Mouse (Mus musculus): ENCODE data around the gene Dhdds.

Gene Dhdds

DNA sequence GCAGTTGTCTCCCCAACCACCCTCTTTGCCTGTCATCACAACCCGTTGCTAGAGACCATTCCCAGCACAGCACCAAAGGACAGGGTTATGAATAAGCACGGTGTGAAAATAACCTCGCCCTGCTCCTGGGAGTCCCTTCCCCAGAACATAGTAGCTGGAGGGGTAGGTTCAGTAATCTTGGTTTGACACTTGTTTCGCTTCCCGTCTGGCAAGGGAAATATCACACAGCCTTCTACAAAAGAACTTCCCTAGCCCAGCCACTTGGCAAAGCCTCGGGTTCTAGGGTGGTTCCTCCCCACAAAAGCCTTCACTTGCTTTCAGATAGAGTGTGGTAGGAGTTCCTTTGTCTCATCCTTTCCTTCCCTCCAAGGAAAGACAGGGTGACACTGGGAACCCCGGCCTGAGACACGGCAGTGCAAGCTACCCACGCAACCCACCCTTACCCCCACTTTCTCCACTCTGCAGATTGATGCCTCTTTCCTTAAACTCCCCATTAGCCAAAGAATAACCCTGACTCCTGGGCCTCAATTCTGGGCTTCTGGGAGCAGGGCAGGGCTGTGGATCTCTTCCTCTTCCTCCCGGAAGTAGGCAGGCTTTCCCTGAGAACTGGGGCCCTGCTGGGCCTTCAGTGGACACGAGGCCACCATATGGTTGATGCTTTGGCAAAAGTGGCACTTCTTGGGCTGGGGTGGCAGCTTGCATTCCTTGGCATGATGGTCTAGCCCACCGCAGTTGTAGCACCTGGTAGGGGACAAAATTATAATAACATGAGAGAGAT is 5.1 kb upstream of the Dhdds start:
- no peak for DNase-seq (ENCODE audit: low spot score)

DNA sequence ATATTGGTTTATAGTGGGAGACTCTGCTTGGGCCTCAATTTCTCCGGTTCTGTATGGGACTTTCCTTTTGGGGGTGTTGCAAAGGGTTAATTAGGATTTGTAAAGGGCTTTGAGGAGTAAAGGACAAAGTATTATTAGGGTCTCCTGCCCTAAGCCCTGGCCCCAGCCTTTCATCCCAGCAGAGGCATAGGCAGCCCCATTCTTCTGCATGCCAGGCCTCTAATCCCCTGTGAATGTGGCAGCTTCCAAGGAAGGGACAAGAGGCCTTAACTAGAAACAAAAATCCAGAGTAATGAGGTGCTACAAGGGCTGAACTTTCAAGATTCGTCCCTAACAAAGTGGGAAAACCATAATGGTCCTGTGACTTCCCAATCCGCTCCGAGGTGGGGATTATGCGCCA is 2.2 kb upstream of the Dhdds start:
- DNase-seq (ENCODE audit: low spot score) = no peak

DNA sequence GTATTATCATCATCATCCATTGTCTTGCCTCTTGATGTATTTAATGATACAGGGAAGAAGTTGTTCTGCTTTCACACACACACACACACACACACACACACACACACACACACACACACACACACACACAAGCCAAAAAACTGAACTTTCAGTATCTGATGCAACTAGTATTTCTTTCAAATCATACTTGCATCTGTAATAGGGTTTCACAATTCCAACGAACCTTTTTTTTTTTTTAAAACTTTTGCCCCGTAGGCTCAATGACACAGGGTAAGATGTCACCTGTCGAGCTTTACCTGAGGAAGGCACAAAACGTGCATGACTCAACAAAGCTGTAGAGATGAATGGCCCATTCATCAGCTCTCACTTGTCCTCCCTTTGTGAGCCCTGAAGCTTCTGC is 1.5 kb upstream of the Dhdds start:
- DNase-seq (ENCODE audit: low spot score) = no peak

- DNase-seq (ENCODE audit: low spot score) = no peak
Measured at GRCm38 (mm10) chr4:134001710-134002109, 992 bp upstream of the Dhdds start.

DNA sequence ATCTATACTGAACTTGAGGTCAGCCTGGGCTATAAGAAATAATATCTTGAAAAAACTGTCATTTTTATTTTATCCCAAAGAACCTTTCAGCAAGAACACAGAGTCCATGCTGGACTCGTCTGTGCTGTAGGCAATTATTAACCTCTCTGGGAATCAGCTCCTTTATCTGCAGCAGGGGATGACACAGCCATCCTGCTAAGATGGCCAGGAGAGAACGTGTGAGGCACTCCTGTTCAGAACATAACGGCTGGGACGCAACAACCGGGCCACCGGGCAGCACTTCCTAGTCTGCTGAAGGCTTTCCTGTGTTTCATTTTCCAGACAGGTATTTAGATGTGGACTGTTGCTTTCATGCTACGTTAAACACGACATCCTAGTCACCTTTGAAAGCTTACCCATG is 6.0 kb downstream of the Dhdds start:
- DNase-seq (ENCODE audit: low spot score) = peak; percentile 53

DNA sequence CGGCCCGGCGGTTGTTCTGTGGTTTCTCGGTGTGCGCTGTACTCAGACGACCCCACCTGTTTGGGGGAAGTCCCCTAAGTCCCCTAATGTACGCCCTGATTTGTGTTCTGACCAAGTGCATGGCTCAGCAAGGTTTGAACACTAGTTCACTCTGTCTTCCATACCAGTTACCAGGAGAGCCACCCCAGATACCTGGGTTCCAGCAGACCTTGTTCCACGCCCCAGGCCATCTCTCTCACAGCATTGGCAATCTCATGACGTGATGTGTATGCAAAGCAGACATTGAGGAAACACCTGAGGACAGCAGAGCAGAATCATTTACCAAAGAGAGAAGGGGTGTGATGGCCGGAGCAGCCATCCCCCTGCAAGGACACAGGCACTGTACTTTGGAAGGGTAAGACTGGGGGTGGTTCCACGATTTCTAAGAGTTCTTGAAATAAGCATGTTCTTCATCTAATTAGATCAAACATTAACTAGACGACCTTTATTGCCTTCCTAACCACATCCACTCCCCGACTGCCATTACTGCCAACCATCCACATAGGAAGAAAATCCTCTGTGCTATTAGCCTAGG is 9.5 kb downstream of the Dhdds start:
- DNase-seq (ENCODE audit: low spot score) = no peak

GRCm38 (mm10) chr4:133990035-133990434 is 10.7 kb downstream of the Dhdds start:
- no peak for DNase-seq (ENCODE audit: low spot score)

- DNase-seq (ENCODE audit: low spot score) = peak; percentile 61
Measured at GRCm38 (mm10) chr4:133988289-133988688, 12.4 kb downstream of the Dhdds start.

- DNase-seq (ENCODE audit: low spot score) = no peak
Measured at GRCm38 (mm10) chr4:133982936-133983335, 17.8 kb downstream of the Dhdds start.

GRCm38 (mm10) chr4:133980496-133980895 is 20.2 kb downstream of the Dhdds start:
- no peak for DNase-seq (ENCODE audit: low spot score)

DNA sequence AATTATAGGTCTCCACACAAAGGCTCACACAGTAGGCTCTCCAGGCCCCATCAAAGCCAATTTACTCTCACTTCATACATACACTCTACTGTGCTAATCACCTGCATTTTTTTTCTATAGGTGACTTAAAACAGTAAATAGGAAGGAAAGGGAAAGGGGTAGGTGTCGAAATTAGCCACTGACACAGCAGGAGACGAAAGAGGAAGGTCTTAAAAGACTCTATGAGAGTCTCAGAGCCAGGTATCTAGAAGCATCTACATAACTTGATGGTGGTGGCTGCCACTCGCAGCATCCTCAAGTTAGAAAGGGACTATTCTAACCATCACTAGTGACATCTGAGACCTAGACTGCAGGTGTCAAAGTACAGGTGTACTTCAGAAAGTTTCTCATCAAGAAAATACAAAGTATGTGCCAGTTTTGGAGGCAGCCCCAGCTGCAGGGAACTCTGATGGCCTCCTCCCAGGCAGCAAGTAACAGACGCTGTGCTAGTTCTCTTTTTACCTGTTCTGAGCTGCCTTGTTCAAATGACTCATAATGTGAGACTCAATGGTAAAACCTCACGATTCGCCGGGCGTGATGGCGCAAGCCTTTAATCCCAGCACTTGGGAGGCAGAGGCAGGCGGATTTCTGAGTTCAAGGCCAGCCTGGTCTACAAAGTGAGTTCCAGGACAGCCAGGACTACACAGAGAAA is 22.6 kb downstream of the Dhdds start:
- no peak for DNase-seq (ENCODE audit: low spot score)

GRCm38 (mm10) chr4:133971741-133972140 is 29.0 kb downstream of the Dhdds start:
- no peak for DNase-seq (ENCODE audit: low spot score)

- no peak for DNase-seq (ENCODE audit: low spot score)
Measured at GRCm38 (mm10) chr4:133970876-133971275, 29.8 kb downstream of the Dhdds start.

DNA sequence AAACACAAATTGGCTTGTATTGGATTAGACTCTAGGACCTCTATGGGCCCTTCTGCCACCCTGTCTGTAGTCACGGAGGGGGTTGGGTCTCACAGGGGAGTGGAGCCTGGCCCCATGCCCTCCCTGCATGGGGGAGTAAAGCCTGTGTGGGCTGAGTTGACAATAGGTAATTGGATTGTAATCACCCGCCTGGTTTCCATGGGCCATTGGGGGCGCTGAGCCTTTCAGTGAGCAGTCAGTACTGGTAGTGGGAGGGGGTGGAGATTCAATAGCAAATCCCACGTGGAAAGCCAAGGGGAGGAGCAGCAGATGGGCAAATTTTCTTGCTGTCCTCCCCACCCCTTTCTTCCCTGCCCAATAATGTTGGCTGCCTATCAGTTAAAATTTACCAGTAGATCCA is 30.5 kb downstream of the Dhdds start:
- no peak for DNase-seq (ENCODE audit: low spot score)

- no peak for DNase-seq (ENCODE audit: low spot score)
Measured at GRCm38 (mm10) chr4:133969114-133969770, 31.5 kb downstream of the Dhdds start.

DNA sequence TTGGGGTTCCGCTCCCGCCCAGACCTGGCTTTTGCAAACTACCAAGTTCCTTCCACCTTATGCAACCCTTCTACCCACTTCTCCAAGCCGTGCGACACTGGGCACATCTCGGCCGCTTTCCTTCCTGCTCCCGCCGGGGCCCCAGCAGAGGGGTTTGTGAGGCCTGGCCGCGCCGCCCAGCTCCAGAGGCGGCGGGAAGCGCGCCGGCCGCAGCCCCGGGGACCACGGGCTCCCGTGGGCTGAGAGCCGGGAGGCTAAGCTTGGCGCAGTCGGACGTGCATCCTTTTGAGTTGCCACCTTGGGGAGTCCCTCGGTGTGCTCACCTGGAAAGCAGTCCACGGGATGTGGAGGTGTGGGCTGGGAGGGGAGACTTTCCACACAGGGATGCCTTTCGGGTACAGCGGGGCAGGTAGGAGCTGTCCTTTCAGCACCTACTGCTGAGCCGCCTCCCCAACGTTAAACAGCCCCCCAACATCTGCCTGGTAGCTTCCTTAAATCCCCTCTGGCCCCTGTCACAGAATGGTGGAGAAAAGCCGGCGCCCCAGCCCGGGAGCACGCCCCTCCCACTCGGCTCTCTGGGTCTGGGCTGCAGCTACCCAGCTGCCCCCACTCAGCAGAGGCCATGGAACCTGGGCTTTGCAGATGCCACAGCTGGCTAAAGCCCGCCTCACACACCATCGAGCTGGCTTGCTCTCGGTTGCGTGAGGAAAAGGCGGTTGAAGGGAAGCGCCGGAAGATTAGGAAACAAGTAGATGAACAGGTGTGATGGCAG is 32.4 kb downstream of the Dhdds start, which contains the start of gene Hmgn2:
TSS of gene Hmgn2 (minus strand) at position 501 of the 772 bp plus-strand sequence.
- DNase-seq (ENCODE audit: low spot score) = peak; percentile 76

GRCm38 (mm10) chr4:133967866-133968149 is 32.9 kb downstream of the Dhdds start:
- peak; percentile 97 for DNase-seq (ENCODE audit: low spot score)

DNA sequence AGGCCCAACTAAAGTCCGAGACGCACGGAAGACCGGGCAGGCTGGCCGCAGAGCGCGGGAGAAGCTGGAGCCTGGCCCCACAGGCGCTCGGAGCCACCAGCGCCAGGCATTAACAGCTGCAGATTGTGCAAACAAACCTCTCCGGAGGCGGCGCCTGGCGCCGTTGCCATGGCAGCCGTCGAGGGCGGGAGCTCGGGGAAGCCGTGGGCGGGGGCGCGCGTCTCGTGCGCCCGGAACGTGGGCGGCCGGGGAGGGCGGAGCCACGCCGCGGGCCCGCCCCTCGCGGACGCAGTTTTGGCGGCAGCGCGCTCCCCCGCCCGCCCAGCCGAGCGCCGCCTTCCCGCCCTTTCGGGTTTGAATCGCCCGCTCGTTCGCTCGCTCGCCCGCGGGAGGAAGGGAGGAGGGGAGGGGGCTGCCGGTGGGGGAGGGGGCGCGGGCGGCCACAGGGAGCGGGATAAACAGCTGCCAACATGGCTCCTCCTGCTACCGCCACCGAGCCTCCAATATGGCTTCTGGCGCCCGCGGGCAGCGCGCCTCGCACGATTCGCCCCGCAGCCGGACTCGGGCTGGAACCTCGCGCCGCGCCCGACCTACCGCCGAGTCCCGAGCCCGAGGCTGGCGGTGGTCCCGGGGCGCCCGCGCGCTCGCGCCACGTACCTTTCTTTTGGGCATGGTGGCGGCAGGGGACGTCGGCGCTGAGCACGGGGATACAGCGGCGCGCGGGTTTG is 33.4 kb downstream of the Dhdds start:
- peak; percentile 96 for DNase-seq (ENCODE audit: low spot score)

- DNase-seq (ENCODE audit: low spot score) = no peak
Measured at GRCm38 (mm10) chr4:133966271-133966940, 34.3 kb downstream of the Dhdds start.

GRCm38 (mm10) chr4:133962566-133962965 is 38.2 kb downstream of the Dhdds start:
- DNase-seq (ENCODE audit: low spot score) = no peak

DNA sequence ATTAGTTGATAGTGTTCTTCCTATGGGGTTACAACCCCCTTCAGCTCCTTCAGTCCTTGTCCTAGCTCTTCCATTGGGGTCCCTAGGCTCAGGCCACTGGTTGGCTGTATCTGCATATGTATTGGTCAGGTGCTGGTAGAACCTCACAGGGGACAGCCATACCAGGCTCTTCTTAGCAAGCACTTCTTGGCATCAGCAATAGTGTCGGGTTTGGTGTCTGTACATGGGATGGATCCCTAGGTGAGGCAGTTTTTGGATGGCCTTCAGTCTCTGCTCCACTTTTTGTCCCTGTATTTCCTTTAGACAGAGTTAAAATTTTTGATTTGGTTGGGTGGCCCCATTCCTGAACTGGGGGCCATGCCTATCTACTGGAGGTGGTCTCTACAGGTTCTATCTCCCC is 41.8 kb downstream of the Dhdds start:
- DNase-seq (ENCODE audit: low spot score) = no peak
